In genomic region chr16:70421077-70421476, GRCm38 (mm10) we compare ENCODE assay signal across 23 mouse cellular contexts.
"Had no signal": no experiment of that assay in that cellular context is flagged by ENCODE, and none has a peak within 500 bp of the region (broad histone marks: within the 10 kb centered on the region; RNA-seq: fewer than 3 reads in every experiment).

No protein-coding gene starts in this region.

- H3K36me3 ChIP-seq: kidney, embryonic 15.5 days; limb, embryonic 10.5 days; limb, embryonic 13.5 days; liver, embryonic 12.5 days; liver, embryonic 15.5 days; midbrain, embryonic 10.5 days; midbrain, embryonic 13.5 days; neural tube, embryonic 13.5 days had no signal

- H3K27me3 ChIP-seq: kidney, embryonic 15.5 days; limb, embryonic 13.5 days; liver, embryonic 12.5 days; liver, embryonic 15.5 days; megakaryocyte, embryonic 14.5 days; midbrain, embryonic 13.5 days; neural tube, embryonic 13.5 days had no signal

- DNase-seq: kidney, adult 18-20 months; kidney, postnatal 10 days; kidney, postnatal 36 days; liver; lung, adult 2 months; lung, postnatal 14 days; retina, postnatal 1 day; thymus, adult 2 months; thymus, postnatal 14 days; thymus, postnatal 4 days had no signal

- H3K27ac ChIP-seq: kidney, embryonic 15.5 days; limb, embryonic 10.5 days; limb, embryonic 13.5 days; liver, embryonic 12.5 days; liver, embryonic 15.5 days; macrophage; midbrain, embryonic 10.5 days; midbrain, embryonic 13.5 days; neural tube, embryonic 13.5 days; stomach, postnatal 0 days had no signal

- H3K4me1 ChIP-seq: kidney, embryonic 15.5 days; limb, embryonic 10.5 days; limb, embryonic 13.5 days; liver, embryonic 12.5 days; liver, embryonic 15.5 days; megakaryocyte, embryonic 14.5 days; midbrain, embryonic 10.5 days; midbrain, embryonic 13.5 days; neural tube, embryonic 13.5 days had no signal

- ATAC-seq: intestine, embryonic 16.5 days; liver, embryonic 12.5 days; midbrain, embryonic 13.5 days; midbrain, embryonic 16.5 days had no signal

- H3K4me3 ChIP-seq: kidney, embryonic 15.5 days; limb, embryonic 10.5 days; limb, embryonic 13.5 days; liver, embryonic 12.5 days; liver, embryonic 15.5 days; megakaryocyte, embryonic 14.5 days; midbrain, embryonic 10.5 days; midbrain, embryonic 13.5 days; neural tube, embryonic 13.5 days had no signal
